Mouse (Mus musculus): ENCODE data around the gene Kcne2. TPM values are rescaled to one million over a fixed set of nuclear protein-coding genes. Genes with fewer than 3 reads are reported as not detected.

The Kcne2 gene
- not detected in 2 replicates for total RNA-seq (2014; fragmentation: Nextera tagmentation)
- not detected in 2 replicates for total RNA-seq (2017)

DNA sequence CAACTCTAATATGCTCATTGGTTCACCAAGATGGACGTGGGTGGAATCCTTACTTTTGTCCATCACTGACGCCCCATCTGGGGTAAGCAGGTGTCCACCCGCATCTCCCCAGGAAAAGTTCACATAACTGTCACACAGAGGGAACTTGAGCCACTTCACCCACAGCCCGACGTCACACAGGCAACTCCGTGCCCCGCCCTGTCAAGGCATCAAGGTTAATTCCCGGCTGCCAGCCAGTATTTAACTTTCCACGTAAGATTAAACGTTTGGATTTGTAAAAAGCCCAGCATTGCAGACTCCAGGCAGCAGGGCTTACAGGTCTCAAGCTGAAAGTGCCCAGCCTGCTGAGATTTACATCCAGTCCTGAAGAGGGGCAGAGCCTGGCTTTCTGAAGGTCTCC, at the start of gene Kcne2:
Gene Kcne2, plus strand, starts transcription at position 289 of the 400 bp plus-strand sequence.
- no peak for ATAC-seq (replicated peaks; ENCODE audit: poor library complexity, severe bottlenecking)

DNA sequence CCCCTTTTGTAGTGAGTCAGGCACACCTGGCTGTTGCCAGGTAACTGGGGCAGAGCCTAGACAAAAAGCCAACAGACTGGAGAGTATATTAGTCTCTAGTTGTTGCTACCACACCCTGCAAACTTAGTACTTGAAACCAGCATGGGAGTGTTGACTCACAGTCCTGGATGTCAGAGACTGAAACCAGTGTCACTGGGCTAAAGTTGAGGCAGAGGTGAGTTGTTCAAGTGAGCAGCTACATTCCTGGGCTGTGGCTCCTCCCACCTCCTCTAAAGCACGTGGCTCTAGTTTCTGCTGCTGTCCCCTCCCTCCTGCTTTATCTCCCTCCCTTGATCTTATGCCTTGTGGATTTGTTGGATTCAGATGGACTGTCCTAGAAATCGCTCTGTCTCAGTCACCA, 46.3 kb upstream of the Kcne2 start:
- no peak for ATAC-seq (replicated peaks; ENCODE audit: poor library complexity, severe bottlenecking)

GRCm38 (mm10) chr16:92246974-92247373, 45.2 kb upstream of the Kcne2 start:
- ATAC-seq (replicated peaks; ENCODE audit: poor library complexity, severe bottlenecking), result no peak

- ATAC-seq (replicated peaks; ENCODE audit: poor library complexity, severe bottlenecking), result no peak
Observed at GRCm38 (mm10) chr16:92247700-92248099, 44.5 kb upstream of the Kcne2 start.

DNA sequence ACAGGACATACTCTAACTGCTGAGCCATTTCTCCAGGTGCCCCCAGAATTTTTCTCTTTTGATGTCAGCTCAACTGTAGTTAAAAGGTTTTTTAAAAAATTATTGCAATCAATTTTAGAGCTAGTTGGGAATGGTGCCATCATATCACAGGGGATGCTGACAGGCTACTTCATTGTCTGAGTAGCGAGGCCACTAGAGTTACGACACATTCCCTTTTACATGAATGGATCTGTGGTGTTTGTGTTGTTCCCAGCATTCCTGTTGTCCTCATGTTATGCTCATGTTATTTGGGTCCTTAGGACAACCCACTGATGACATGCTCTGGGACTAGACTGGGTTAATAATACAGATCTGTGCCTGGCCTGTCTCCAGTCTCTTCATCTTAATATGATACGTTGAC, 42.5 kb upstream of the Kcne2 start:
- no peak for ATAC-seq (replicated peaks; ENCODE audit: poor library complexity, severe bottlenecking)

GRCm38 (mm10) chr16:92250452-92250851, 41.7 kb upstream of the Kcne2 start:
- ATAC-seq (replicated peaks; ENCODE audit: poor library complexity, severe bottlenecking), result no peak

DNA sequence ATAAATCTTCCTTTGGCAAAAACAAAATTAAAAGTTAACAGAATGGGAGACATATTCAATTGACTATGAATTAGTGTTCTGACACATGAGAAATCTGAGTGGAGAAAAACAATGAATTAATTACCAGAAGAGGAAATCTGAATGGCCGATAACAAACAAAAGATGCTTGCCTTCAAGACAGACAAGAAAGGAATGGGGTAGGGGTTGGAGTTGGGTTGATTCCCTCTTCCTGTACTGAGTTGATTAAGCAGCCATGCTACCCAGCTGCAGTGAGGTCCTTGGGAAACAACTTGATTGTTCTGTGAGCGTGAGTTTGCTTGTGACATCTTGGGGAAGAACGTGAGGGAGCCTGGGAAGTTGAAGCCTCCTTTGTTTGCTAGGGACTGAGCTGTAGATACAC, 37.9 kb upstream of the Kcne2 start:
- no peak for ATAC-seq (replicated peaks; ENCODE audit: poor library complexity, severe bottlenecking)

GRCm38 (mm10) chr16:92267861-92268260, 24.3 kb upstream of the Kcne2 start:
- ATAC-seq (replicated peaks; ENCODE audit: poor library complexity, severe bottlenecking), result no peak

- ATAC-seq (replicated peaks; ENCODE audit: poor library complexity, severe bottlenecking), result no peak
Observed at GRCm38 (mm10) chr16:92274516-92274915, 17.7 kb upstream of the Kcne2 start.

DNA sequence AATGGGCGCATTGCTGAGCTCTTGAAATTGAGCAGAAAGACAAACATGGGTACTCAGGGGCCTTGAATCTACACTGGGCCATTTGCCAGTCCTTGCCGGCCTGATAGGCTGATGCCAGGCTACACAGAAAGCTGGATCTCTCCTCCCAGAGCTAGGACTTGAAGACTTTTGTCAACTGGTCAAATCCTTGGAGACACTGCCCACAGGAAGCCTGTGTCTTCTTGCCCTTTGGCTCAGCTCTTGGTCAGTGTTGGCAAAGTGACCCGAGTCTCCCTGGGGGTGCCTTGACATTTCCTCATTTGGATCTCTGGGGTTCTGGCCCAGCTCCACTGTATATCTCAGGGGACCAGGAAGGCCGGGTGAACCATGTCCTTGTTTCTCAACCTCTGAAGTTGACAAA, 16.7 kb upstream of the Kcne2 start:
- no peak for ATAC-seq (replicated peaks; ENCODE audit: poor library complexity, severe bottlenecking)

GRCm38 (mm10) chr16:92282671-92283070, 9.5 kb upstream of the Kcne2 start:
- ATAC-seq (replicated peaks; ENCODE audit: poor library complexity, severe bottlenecking), result no peak

DNA sequence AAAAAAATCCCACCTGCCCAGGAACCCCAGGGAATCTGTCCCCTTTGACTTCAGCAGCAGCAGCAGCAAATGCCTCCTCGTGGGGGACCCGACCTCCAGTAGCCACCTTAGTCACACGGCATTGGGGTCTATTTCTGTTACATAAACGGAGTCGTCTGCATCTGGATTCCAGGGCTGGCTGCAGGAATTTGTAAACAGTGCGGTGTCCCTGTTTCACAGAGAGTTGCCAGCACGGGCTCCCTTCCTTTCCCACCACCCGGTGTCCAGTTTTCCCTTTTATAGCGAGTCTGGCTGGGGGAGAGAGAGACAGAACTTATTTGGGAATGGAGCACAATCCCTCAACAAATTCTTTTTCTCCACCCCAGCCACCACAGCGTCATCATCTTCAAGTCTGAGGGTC, 7.1 kb upstream of the Kcne2 start:
- ATAC-seq (replicated peaks; ENCODE audit: poor library complexity, severe bottlenecking), result no peak

- ATAC-seq (replicated peaks; ENCODE audit: poor library complexity, severe bottlenecking), result peak; percentile 74
Observed at GRCm38 (mm10) chr16:92286609-92287008, 5.6 kb upstream of the Kcne2 start.

- no peak for ATAC-seq (replicated peaks; ENCODE audit: poor library complexity, severe bottlenecking)
Observed at GRCm38 (mm10) chr16:92288778-92289177, 3.4 kb upstream of the Kcne2 start.

- ATAC-seq (replicated peaks; ENCODE audit: poor library complexity, severe bottlenecking), result no peak
Observed at GRCm38 (mm10) chr16:92290045-92290444, 2.1 kb upstream of the Kcne2 start.

GRCm38 (mm10) chr16:92294267-92294970, 2.2 kb downstream of the Kcne2 start:
- no peak for ATAC-seq (replicated peaks; ENCODE audit: poor library complexity, severe bottlenecking)

DNA sequence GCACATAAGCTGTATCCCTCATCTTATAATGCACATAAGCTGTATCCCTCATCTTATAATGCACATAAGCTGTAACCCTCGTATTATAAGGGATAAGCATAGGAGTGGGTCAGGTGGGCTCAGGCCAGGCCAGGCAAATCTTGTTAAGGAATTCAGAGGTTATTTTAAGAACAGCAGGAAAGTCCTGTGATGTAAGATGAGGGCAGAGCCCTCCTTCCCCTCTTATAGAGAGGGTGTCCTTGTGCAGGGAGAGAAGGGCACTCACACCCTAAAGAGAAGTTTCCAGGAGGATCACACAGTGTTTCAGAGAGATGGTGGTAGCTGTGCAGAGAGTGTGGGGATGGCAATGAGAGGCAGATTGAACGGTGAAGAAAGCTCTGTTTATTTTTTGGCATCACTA, 3.1 kb downstream of the Kcne2 start:
- ATAC-seq (replicated peaks; ENCODE audit: poor library complexity, severe bottlenecking), result no peak

GRCm38 (mm10) chr16:92300649-92301411, 8.6 kb downstream of the Kcne2 start, which contains the start of gene Smim11:
Gene Smim11, plus strand, starts transcription at chr16:92301286.
- ATAC-seq (replicated peaks; ENCODE audit: poor library complexity, severe bottlenecking), result peak; percentile 94

DNA sequence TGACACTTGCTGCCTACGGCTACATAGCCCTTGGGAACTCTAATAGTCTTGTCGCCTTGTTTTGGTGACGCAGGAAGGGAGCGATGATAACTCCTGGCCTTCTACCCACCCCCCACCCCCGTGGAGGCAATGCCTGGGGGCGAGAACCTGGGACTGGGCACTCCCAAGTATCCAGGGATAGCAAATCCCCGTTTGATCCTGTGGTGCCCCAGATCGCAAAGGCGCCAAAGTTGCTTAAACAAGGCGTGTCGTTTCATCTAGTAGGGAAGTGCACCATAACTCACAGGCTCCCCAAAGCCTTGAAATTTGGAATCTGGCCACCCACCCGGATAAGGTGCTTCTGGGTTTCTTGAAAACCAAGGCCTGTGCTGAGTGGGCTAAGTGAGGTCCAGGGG, 9.2 kb downstream of the Kcne2 start:
- peak; percentile 51 for ATAC-seq (replicated peaks; ENCODE audit: poor library complexity, severe bottlenecking)

- ATAC-seq (replicated peaks; ENCODE audit: poor library complexity, severe bottlenecking), result no peak
Observed at GRCm38 (mm10) chr16:92301989-92302388, 9.8 kb downstream of the Kcne2 start.

GRCm38 (mm10) chr16:92302506-92302905, 10.3 kb downstream of the Kcne2 start:
- no peak for ATAC-seq (replicated peaks; ENCODE audit: poor library complexity, severe bottlenecking)

GRCm38 (mm10) chr16:92305519-92305918, 13.3 kb downstream of the Kcne2 start:
- no peak for ATAC-seq (replicated peaks; ENCODE audit: poor library complexity, severe bottlenecking)

Data from granulocyte monocyte progenitor cell, adult 5-6 weeks (primary cell).